Mouse (Mus musculus): ENCODE results near the gene Ift172.

DNA sequence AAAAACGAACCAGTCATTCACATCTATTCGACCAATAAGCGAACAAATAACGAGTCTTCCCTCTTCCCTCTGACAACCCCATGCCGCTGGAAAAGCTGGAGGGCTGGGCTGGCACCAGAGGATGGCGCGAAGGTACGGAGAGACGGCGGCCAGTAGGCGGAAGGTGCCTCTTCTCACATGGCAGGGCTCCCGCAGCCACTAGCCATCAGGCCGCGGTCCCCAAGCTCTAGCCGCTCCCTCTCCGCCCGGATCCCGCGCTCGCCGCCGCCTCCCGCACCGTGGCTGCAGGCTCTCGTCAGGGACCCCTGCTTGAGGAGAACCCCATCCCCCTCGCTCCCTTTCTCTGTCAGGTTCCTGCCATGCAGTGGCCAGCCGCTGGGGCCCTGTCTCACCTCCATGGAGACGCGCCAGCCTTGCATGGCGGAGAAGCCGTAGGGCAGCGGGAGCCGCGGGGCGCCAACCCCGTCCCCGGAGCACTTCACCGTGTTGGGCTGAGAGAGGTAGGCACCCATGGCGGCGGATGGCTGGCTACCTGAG is 70.9 kb downstream of the Ift172 start:
- no peak for TF ChIP-seq POLR2A (IDR thresholded peaks at IDR 0.05; ENCODE audit: insufficient read length, low read depth)
- no peak for TF ChIP-seq MAX (IDR thresholded peaks at IDR 0.05; ENCODE audit: low read depth)
- TF ChIP-seq TCF12 (IDR thresholded peaks at IDR 0.05; ENCODE audit: insufficient read depth, poor library complexity, severe bottlenecking) = no peak
- no peak for TF ChIP-seq E2F4 (IDR thresholded peaks at IDR 0.05; ENCODE audit: insufficient read depth)

Data from myocyte (in vitro differentiated cells).